Mouse (Mus musculus): ENCODE measurements around the gene Lgals9. TPM values are rescaled to one million over a fixed set of nuclear protein-coding genes. Genes with fewer than 3 reads are reported as not detected.
"Not testable (repeated sequence)": the region's sequence is repeated elsewhere in the genome, so short reads cannot be mapped to it uniquely, and the experiment has no call there.

The Lgals9 gene
- total and polyA plus RNA-seq, 3 experiments = 160 to 287 (median 228) TPM

DNA sequence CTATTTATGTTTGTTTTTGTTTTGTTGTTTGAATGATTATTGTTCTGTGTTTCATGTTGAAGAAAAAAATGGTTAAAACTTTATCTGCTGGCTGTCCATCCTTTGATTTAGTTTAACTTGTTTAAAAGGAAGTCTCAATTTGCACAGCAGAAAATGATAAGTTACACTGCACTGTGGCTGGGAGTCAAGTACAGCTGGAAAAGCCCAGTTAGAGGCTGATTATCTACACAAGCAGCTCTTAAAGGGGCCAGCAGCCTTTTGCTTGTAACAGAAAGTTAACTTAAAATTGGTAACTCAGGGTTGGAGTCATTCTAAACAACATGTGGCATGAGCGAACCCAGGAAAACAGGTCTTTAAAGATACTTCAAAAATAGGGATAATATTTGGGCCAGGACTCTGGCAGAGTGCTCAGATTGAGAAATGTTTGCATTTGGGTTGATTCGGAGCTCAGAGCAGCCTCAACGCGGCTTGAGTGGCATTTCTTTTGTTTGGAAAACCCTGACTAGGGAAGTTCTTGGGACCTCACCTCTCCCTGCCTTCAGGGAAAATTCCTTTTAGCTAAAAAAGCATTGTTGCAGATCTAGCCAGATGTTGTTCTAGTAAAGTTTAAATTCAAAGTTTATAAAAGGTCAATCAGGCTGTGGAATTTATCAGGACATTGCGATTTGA is 6.3 kb upstream of the Lgals9 start:
- DNase-seq (ENCODE audit: low read depth, low spot score) = peak; percentile 77
- Histone ChIP-seq H3K4me3 (ENCODE audit: control insufficient read depth in 1 of 2, insufficient read depth in 1 of 2, low read depth in 2 of 2, low read length in 2 of 2) (peak overlapping the region; percentile 35 to 54), H3K27ac (ENCODE audit: control insufficient read depth, low read depth, low read length) (peak overlapping the region; percentile 83), H3K9ac (ENCODE audit: control insufficient read depth, low read depth, low read length, poor library complexity, severe bottlenecking) (peak overlapping the region; percentile 58), H3K36me3 (ENCODE audit: control insufficient read depth in 1 of 2, insufficient read depth in 2 of 2, low read length in 2 of 2) (peaks cover 0 to 15% of the 10 kb centered on the region in 2 experiments; a peak in 2 of 4 replicates), H3K4me1 (ENCODE audit: control insufficient read depth in 1 of 2, insufficient read depth in 2 of 2, low read length in 2 of 2) (peaks cover 5 to 26% of the 10 kb centered on the region in 2 experiments; a peak in 3 of 4 replicates)
- not testable (repeated sequence) for H3K79me2 ChIP-seq (ENCODE audit: control insufficient read depth, insufficient read depth, low read length, poor library complexity); H3K27me3 ChIP-seq (ENCODE audit: control insufficient read depth in 1 of 2, insufficient read depth in 2 of 2, low read length in 2 of 2); H3K9me3 ChIP-seq (replicated peaks; ENCODE audit: insufficient read depth, low read length)
- TF ChIP-seq GATA1 (IDR thresholded peaks at IDR 0.05; ENCODE audit: low read depth, low read length) = peak; percentile 71
- TF ChIP-seq EP300 (IDR thresholded peaks at IDR 0.05; ENCODE audit: low read depth in 1 of 2, low read length in 2 of 2) = peak; percentile 70 to 77
- peak; percentile 77; the same call in 1 of the 2 replicates for TF ChIP-seq RCOR1 (IDR thresholded peaks at IDR 0.05; ENCODE audit: low read depth, low read length)
- TF ChIP-seq TCF12 (IDR thresholded peaks at IDR 0.05; ENCODE audit: low read depth, low read length) = peak; percentile 77
- peak; percentile 59 for TF ChIP-seq ZNF384 (IDR thresholded peaks at IDR 0.05; ENCODE audit: low read depth, low read length)
- TF ChIP-seq MYB (IDR thresholded peaks at IDR 0.05; ENCODE audit: low read depth, low read length) = peak; percentile 45; the same call in 1 of the 2 replicates
- peak; percentile 86 for TF ChIP-seq ETS1 (IDR thresholded peaks at IDR 0.05; ENCODE audit: low read depth, low read length)
- 0 out of 2 replicates have a peak, but pooled peaks have one; percentile 13 for TF ChIP-seq TBP (IDR thresholded peaks at IDR 0.05; ENCODE audit: low read depth, low read length)
- TF ChIP-seq MXI1 (IDR thresholded peaks at IDR 0.05; ENCODE audit: low read depth, low read length) = peak; percentile 32; the same call in 1 of the 2 replicates
- TF ChIP-seq SIN3A (IDR thresholded peaks at IDR 0.05; ENCODE audit: low read length) = peak; percentile 84

DNA sequence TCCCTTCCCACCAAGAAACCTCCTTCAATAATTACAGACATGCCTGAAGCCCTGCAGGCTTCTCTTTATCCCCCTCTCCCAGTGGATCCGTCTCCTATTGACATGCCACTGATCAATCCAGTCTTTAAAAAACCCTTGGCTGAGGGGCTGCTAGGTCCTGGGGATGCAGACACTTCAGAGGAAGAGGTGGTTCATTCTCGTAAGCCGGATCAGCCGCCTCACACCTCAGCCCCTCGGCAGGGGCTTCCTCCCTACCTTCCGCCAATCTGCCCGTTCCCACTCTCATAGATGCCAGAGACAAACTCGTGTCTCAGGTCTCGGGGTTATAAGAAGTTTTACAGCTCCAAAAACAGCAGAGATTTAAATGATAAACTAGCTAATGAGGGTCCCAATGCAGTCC is 5.3 kb upstream of the Lgals9 start:
- TF ChIP-seq ZKSCAN1 (IDR thresholded peaks at IDR 0.05; ENCODE audit: low read depth, low read length) (no peak), CHD1 (IDR thresholded peaks at IDR 0.05; ENCODE audit: low read depth, low read length) (no peak), MAFK (IDR thresholded peaks at IDR 0.05; ENCODE audit: borderline replicate concordance, low read depth, low read length) (no peak), MAX (IDR thresholded peaks at IDR 0.05; ENCODE audit: low read length) (no peak), ZNF384 (IDR thresholded peaks at IDR 0.05; ENCODE audit: low read depth, low read length) (no peak), JUND (IDR thresholded peaks at IDR 0.05; ENCODE audit: low read depth, low read length) (no peak), GATA1 (IDR thresholded peaks at IDR 0.05; ENCODE audit: low read depth, low read length) (no peak), SIN3A (IDR thresholded peaks at IDR 0.05; ENCODE audit: low read length) (no peak), TCF12 (IDR thresholded peaks at IDR 0.05; ENCODE audit: low read depth, low read length) (no peak), RCOR1 (IDR thresholded peaks at IDR 0.05; ENCODE audit: low read depth, low read length) (no peak), ZMIZ1 (IDR thresholded peaks at IDR 0.05; ENCODE audit: low read depth, low read length) (no peak), TAL1 (IDR thresholded peaks at IDR 0.05; ENCODE audit: low read length) (no peak), NRF1 (IDR thresholded peaks at IDR 0.05; ENCODE audit: insufficient read depth, low read depth, low read length, poor library complexity, severe bottlenecking) (no peak), BHLHE40 (IDR thresholded peaks at IDR 0.05; ENCODE audit: borderline replicate concordance, low read depth, low read length) (no peak), EP300 (IDR thresholded peaks at IDR 0.05; ENCODE audit: low read depth in 1 of 2, low read length in 2 of 2) (no peak)
- no peak overlapping the region for H3K4me3 ChIP-seq (ENCODE audit: control insufficient read depth in 1 of 2, insufficient read depth in 1 of 2, low read depth in 2 of 2, low read length in 2 of 2)
- H3K27me3 ChIP-seq (ENCODE audit: control insufficient read depth in 1 of 2, insufficient read depth in 2 of 2, low read length in 2 of 2) = no peaks in the 10 kb centered on the region
- H3K4me1 ChIP-seq (ENCODE audit: control insufficient read depth in 1 of 2, insufficient read depth in 2 of 2, low read length in 2 of 2) = peaks cover 8 to 32% of the 10 kb centered on the region in 2 experiments
- peaks cover 0 to 19% of the 10 kb centered on the region in 2 experiments; a peak in 2 of 4 replicates for H3K36me3 ChIP-seq (ENCODE audit: control insufficient read depth in 1 of 2, insufficient read depth in 2 of 2, low read length in 2 of 2)
- H3K9me3 ChIP-seq (replicated peaks; ENCODE audit: insufficient read depth, low read length) = no peaks in the 10 kb centered on the region
- no peaks in the 10 kb centered on the region for H3K79me2 ChIP-seq (ENCODE audit: control insufficient read depth, insufficient read depth, low read length, poor library complexity)
- no peak overlapping the region for H3K9ac ChIP-seq (ENCODE audit: control insufficient read depth, low read depth, low read length, poor library complexity, severe bottlenecking)
- DNase-seq (ENCODE audit: low read depth, low spot score) = no peak
- no peak overlapping the region for H3K27ac ChIP-seq (ENCODE audit: control insufficient read depth, low read depth, low read length)

DNA sequence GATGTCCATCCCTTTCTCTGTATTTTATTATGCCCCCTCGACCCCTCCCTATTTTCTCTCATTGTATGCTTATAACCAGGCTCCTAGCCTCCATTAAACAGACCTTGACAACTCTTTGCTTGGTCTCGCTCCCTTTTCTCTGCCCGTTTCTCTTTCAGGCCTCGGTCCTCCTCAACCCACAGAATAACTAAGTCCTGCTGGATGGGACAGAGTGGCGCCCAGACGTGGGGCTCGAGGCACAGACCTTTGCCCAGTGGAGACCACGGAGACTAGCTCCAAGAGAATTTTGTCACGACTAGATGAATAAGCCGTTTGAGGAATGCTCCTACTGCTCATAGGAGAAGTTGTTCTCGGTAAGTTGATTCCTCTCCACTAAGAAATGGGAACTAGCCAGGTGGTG is 4.5 kb upstream of the Lgals9 start:
- not testable (repeated sequence) for H3K27me3 ChIP-seq (ENCODE audit: control insufficient read depth in 1 of 2, insufficient read depth in 2 of 2, low read length in 2 of 2); DNase-seq (ENCODE audit: low read depth, low spot score); H3K79me2 ChIP-seq (ENCODE audit: control insufficient read depth, insufficient read depth, low read length, poor library complexity); H3K4me3 ChIP-seq (ENCODE audit: control insufficient read depth in 1 of 2, insufficient read depth in 1 of 2, low read depth in 2 of 2, low read length in 2 of 2); H3K9me3 ChIP-seq (replicated peaks; ENCODE audit: insufficient read depth, low read length); H3K9ac ChIP-seq (ENCODE audit: control insufficient read depth, low read depth, low read length, poor library complexity, severe bottlenecking); H3K27ac ChIP-seq (ENCODE audit: control insufficient read depth, low read depth, low read length)
- peaks cover 0 to 20% of the 10 kb centered on the region in 2 experiments; a peak in 2 of 4 replicates for H3K36me3 ChIP-seq (ENCODE audit: control insufficient read depth in 1 of 2, insufficient read depth in 2 of 2, low read length in 2 of 2)
- peaks cover 10 to 35% of the 10 kb centered on the region in 2 experiments for H3K4me1 ChIP-seq (ENCODE audit: control insufficient read depth in 1 of 2, insufficient read depth in 2 of 2, low read length in 2 of 2)
